Mouse (Mus musculus): Measurements from ENCODE around the gene Fzd10. TPM values are rescaled to one million over a fixed set of nuclear protein-coding genes. Genes with fewer than 3 reads are reported as not detected.
A peak's percentile ranks its signal among the peaks of the same experiment; 100 is the strongest.

Fzd10 gene
- polyA plus RNA-seq, 1 experiment from 2014 or later: 1.4 TPM

DNA sequence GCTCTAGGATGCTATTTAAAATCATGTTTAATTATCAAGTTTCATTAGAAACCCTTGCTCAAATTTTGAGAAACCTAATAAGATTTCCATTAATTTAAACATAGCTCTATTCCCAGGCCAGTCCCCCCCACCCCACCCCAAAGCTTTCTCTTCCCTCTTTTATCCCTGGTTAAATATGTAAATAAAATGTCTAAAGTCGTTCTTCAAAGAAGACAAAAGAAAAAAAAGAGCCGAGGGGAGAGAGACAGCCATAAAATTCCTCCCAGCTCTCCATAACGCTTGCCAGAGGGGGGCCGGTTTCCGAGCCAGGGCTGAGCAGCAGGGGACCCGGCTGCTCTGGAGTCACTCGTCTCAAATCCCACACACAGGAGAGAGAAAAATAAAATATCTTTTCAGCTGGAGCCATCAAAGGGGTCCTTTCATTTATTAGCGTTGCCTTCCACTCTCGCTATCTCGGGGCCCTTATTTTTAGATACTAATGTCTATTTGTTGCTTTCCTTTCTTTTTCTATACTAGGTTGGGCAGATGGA lies 2.4 kb upstream of the Fzd10 start:
- H3K4me1 ChIP-seq (ENCODE audit: control insufficient read depth, insufficient read depth, low read length): peaks cover 30% of the 10 kb centered on the region

DNA sequence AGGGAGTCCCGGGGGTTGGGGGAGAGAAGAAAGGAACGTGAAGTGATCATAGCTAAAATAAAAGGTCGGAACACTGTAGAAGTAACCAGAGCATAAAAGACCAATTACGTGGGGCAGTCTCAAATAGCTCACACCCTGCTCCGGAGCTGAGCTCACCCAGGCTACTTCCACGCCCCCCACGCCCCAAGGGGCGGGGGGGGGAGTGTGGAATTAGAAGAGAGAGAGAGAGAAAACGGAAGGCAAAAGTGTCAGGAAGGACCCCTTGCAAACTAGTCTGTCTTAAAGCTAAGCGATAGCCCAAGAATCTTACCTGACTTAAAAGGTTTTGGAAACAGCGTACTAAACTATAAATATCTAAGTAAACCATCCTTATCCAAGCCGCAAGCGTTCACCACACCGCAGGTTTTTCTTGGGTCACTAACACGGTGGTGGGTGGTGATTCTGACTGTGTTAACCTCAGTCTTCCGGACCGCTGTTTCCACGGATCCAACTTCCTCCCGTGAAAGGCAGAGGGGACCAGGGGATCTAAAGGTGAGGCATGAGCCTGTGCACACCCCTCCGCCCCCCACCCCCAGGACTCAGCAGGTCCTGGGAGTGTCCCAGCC lies 1.8 kb upstream of the Fzd10 start:
- peak overlapping the region; percentile 94 for H3K4me2 ChIP-seq (ENCODE audit: low read depth, low read length)
- no peak overlapping the region for H3K27ac ChIP-seq (ENCODE audit: low read length)
- peaks cover 30% of the 10 kb centered on the region for H3K4me1 ChIP-seq (ENCODE audit: control insufficient read depth, insufficient read depth, low read length)
- peaks cover 47% of the 10 kb centered on the region for H3K27me3 ChIP-seq (ENCODE audit: control insufficient read depth, insufficient read depth, low read length)
- peak overlapping the region; percentile 40; the same call in 1 of the 2 replicates for H3K9ac ChIP-seq (ENCODE audit: low read length)
- no peak for ATAC-seq (ENCODE audit: insufficient read depth, low FRiP score)
- H3K4me3 ChIP-seq (replicated peaks; ENCODE audit: low read length): peak overlapping the region; percentile 69
- 1% methylated on average over 20 of the region's 20 CpGs for WGBS
- H3K9me3 ChIP-seq (replicated peaks; ENCODE audit: control insufficient read depth, low read length): no peaks in the 10 kb centered on the region
- H3K36me3 ChIP-seq (ENCODE audit: control insufficient read depth, insufficient read depth, low read length): no peaks in the 10 kb centered on the region

More for the DNA sequence above, 2.4 kb upstream of the Fzd10 start:
- ATAC-seq (ENCODE audit: insufficient read depth, low FRiP score): no peak
- H3K27ac ChIP-seq (ENCODE audit: low read length): no peak overlapping the region
- peaks cover 47% of the 10 kb centered on the region for H3K27me3 ChIP-seq (ENCODE audit: control insufficient read depth, insufficient read depth, low read length)
- H3K4me2 ChIP-seq (ENCODE audit: low read depth, low read length): peak overlapping the region; percentile 94; the same call in 1 of the 2 replicates
- 8% methylated on average over 10 of the region's 10 CpGs for WGBS
- H3K36me3 ChIP-seq (ENCODE audit: control insufficient read depth, insufficient read depth, low read length): no peaks in the 10 kb centered on the region
- H3K9me3 ChIP-seq (replicated peaks; ENCODE audit: control insufficient read depth, low read length): no peaks in the 10 kb centered on the region
- H3K9ac ChIP-seq (ENCODE audit: low read length): no peak overlapping the region
- peak overlapping the region; percentile 8; the same call in 1 of the 2 replicates for H3K4me3 ChIP-seq (replicated peaks; ENCODE audit: low read length)

DNA sequence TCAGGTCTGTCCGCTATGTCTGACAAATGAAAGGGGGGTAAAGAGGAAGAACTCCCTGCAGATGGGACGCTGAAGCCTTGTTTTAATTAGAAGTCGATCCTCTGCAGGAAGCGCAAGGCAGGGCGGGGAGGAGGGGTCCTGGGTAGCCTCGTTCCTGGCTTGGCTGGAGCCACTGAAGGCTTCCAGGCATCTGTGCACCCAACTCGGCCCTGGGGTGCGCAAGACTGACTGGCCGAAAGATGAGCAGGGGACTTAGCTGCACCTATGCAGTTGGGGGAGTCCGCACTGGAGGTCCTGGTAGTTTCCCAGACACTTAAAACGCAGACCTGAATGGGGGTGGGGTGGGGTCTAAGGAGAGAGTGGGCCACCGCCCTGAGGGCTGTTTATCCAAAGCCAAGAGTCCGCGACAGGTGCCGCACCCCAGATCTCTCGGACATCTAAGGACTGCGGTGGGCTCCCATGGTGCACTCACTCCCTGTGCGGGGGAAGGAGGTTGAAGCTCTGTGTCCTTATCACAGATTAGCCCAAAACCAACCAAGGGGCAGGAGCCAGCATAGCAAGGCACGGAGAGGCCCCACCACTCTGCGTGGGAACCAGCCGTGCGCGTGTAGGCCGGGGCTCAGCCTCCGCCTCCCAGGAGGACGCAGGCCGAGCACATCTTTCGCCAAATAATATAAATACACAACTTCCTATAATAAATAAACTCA lies 1.1 kb upstream of the Fzd10 start:
- H3K36me3 ChIP-seq (ENCODE audit: control insufficient read depth, insufficient read depth, low read length): no peaks in the 10 kb centered on the region
- peaks cover 30% of the 10 kb centered on the region for H3K4me1 ChIP-seq (ENCODE audit: control insufficient read depth, insufficient read depth, low read length)
- ATAC-seq (ENCODE audit: insufficient read depth, low FRiP score): no peak
- H3K9me3 ChIP-seq (replicated peaks; ENCODE audit: control insufficient read depth, low read length): no peaks in the 10 kb centered on the region
- H3K9ac ChIP-seq (ENCODE audit: low read length): peak overlapping the region; percentile 78
- WGBS: under 1% methylated on average over 28 of the region's 28 CpGs
- peak overlapping the region; percentile 94 for H3K4me2 ChIP-seq (ENCODE audit: low read depth, low read length)
- H3K4me3 ChIP-seq (replicated peaks; ENCODE audit: low read length): peak overlapping the region; percentile 69
- H3K27ac ChIP-seq (ENCODE audit: low read length): 0 out of 2 replicates have a peak overlapping the region, but pooled peaks have one; percentile 55
- peaks cover 47% of the 10 kb centered on the region for H3K27me3 ChIP-seq (ENCODE audit: control insufficient read depth, insufficient read depth, low read length)

DNA sequence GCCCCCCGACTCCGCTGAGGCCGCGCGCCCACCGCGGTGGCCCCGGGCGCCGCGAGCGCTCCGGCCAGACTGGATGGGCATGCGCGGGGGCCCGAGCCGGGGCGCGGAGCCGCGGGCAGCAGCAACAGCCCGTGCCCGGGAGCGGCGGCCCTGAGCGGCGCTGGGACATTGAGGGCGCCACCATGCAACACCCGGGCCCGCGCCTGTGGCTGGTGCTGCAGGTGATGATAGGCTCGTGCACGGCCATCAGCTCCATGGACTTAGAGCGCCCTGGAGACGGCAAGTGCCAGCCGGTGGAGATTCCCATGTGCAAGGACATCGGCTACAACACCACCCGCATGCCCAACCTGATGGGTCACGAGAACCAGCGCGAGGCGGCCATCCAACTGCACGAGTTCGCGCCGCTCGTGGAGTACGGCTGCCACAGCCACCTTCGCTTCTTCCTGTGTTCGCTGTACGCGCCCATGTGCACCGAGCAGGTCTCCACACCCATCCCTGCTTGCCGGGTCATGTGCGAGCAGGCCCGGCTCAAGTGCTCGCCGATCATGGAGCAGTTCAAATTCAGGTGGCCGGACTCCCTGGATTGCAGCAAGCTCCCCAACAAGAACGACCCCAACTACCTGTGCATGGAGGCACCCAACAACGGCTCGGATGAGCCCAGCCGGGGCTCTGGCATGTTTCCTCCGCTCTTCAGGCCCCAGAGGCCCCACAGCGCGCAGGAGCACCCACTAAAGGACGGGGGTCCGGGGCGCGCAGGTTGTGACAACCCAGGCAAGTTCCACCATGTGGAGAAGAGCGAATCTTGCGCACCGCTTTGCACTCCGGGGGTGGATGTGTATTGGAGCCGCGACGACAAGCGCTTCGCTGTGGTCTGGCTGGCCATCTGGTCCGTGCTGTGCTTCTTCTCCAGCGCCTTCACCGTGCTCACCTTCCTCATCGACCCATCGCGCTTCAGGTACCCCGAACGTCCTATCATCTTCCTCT lies 684 bp downstream of the Fzd10 start:
- H3K4me2 ChIP-seq (ENCODE audit: low read depth, low read length): peak overlapping the region; percentile 94
- H3K27ac ChIP-seq (ENCODE audit: low read length): peak overlapping the region; percentile 85
- under 1% methylated on average over 87 of the region's 87 CpGs for WGBS
- H3K4me1 ChIP-seq (ENCODE audit: control insufficient read depth, insufficient read depth, low read length): peaks cover 30% of the 10 kb centered on the region
- peaks cover 43% of the 10 kb centered on the region for H3K27me3 ChIP-seq (ENCODE audit: control insufficient read depth, insufficient read depth, low read length)
- ATAC-seq (ENCODE audit: insufficient read depth, low FRiP score): peak; percentile 39
- no peaks in the 10 kb centered on the region for H3K9me3 ChIP-seq (replicated peaks; ENCODE audit: control insufficient read depth, low read length)
- no peaks in the 10 kb centered on the region for H3K36me3 ChIP-seq (ENCODE audit: control insufficient read depth, insufficient read depth, low read length)
- peak overlapping the region; percentile 78 for H3K9ac ChIP-seq (ENCODE audit: low read length)
- peak overlapping the region; percentile 69 for H3K4me3 ChIP-seq (replicated peaks; ENCODE audit: low read length)

DNA sequence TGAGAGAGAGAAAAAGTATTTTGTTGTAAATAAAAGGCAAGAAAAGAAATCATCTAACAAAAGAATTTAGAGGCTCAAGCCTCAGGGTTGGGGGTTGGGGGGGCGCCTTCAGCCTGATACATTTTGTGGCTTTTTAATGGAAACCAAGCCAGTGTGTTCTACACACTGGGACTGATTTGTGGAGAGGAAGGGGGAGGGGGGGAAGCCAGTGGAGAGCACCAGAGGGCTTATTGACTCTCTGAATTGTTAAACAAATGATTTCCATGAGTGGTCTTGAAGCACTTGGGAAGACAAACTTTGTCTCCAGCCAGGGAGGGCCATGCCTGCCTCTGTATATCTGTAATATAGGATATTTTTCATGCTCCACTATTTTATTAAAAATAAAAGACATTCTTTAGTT lies 3.0 kb downstream of the Fzd10 start:
- ATAC-seq (ENCODE audit: insufficient read depth, low FRiP score): no peak
- peaks cover 21% of the 10 kb centered on the region; the same call in 1 of the 2 replicates for H3K4me1 ChIP-seq (ENCODE audit: control insufficient read depth, insufficient read depth, low read length)
- peaks cover 37% of the 10 kb centered on the region for H3K27me3 ChIP-seq (ENCODE audit: control insufficient read depth, insufficient read depth, low read length)
- 0 out of 2 replicates have a peak overlapping the region, but pooled peaks have one; percentile 94 for H3K4me2 ChIP-seq (ENCODE audit: low read depth, low read length)
- H3K36me3 ChIP-seq (ENCODE audit: control insufficient read depth, insufficient read depth, low read length): no peaks in the 10 kb centered on the region
- H3K4me3 ChIP-seq (replicated peaks; ENCODE audit: low read length): no peak overlapping the region
- no peak overlapping the region for H3K9ac ChIP-seq (ENCODE audit: low read length)
- WGBS: 64% methylated on average over 1 of the region's 1 CpGs
- no peaks in the 10 kb centered on the region for H3K9me3 ChIP-seq (replicated peaks; ENCODE audit: control insufficient read depth, low read length)
- no peak overlapping the region for H3K27ac ChIP-seq (ENCODE audit: low read length)

DNA sequence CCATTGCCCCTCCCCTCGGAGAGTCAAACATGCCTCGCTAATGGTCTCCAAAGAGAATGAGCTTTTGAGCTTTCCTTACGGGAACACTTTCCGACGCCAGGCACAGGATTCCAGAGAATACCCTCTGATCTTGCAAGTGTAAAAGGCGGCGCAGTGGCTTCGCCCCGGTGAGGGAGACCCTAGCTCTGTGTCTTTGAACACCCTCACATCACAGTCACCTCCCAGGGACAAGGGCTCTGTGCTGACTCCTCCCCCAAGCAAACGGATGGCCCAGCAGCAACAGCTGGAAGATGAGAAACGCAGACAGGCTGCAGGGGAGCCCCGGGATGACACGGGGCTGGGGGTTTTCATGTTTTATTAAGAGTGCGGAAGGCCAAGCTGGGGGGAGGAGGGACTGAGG lies 6.0 kb downstream of the Fzd10 start:
- H3K27me3 ChIP-seq (ENCODE audit: control insufficient read depth, insufficient read depth, low read length): peaks cover 18% of the 10 kb centered on the region
- 0 out of 2 replicates have a peak overlapping the region, but pooled peaks have one; percentile 9 for H3K4me2 ChIP-seq (ENCODE audit: low read depth, low read length)
- H3K27ac ChIP-seq (ENCODE audit: low read length): no peak overlapping the region
- H3K36me3 ChIP-seq (ENCODE audit: control insufficient read depth, insufficient read depth, low read length): no peaks in the 10 kb centered on the region
- H3K4me3 ChIP-seq (replicated peaks; ENCODE audit: low read length): no peak overlapping the region
- no peaks in the 10 kb centered on the region for H3K9me3 ChIP-seq (replicated peaks; ENCODE audit: control insufficient read depth, low read length)
- H3K4me1 ChIP-seq (ENCODE audit: control insufficient read depth, insufficient read depth, low read length): 0 out of 2 replicates have a peak, but pooled peaks cover 3% of the 10 kb centered on the region
- H3K9ac ChIP-seq (ENCODE audit: low read length): no peak overlapping the region
- 10% methylated on average over 14 of the region's 14 CpGs for WGBS
- 0 out of 2 replicates have a peak, but pooled peaks have one; percentile 22 for ATAC-seq (ENCODE audit: insufficient read depth, low FRiP score)

DNA sequence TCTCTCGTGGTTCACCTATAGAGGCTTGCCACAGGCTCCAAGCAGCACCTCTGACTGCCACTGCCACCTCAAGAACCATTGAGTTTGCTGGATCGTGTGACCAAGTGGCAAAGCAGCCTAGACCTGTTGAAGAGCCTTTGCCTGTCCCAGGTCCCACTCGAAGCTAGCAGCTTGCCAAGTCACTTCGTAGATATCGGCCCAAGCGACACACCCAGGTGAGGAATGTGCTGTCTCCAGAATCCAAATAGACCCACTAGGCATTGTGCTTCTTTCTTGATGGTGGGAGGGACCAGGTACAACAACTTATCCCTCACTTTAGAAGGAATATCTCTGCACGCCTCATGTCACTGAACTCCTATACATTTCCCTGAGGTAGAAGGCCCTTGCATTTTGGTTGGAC lies 8.4 kb downstream of the Fzd10 start:
- Histone ChIP-seq H3K27me3 (ENCODE audit: control insufficient read depth, insufficient read depth, low read length) (peaks cover 4% of the 10 kb centered on the region; the same call in 1 of the 2 replicates), H3K36me3 (ENCODE audit: control insufficient read depth, insufficient read depth, low read length) (no peaks in the 10 kb centered on the region), H3K27ac (ENCODE audit: low read length) (no peak overlapping the region), H3K9me3 (replicated peaks; ENCODE audit: control insufficient read depth, low read length) (no peaks in the 10 kb centered on the region), H3K9ac (ENCODE audit: low read length) (no peak overlapping the region), H3K4me3 (replicated peaks; ENCODE audit: low read length) (no peak overlapping the region), H3K4me2 (ENCODE audit: low read depth, low read length) (no peak overlapping the region), H3K4me1 (ENCODE audit: control insufficient read depth, insufficient read depth, low read length) (no peaks in the 10 kb centered on the region)
- 65% methylated on average over 7 of the region's 7 CpGs for WGBS
- ATAC-seq (ENCODE audit: insufficient read depth, low FRiP score): no peak

DNA sequence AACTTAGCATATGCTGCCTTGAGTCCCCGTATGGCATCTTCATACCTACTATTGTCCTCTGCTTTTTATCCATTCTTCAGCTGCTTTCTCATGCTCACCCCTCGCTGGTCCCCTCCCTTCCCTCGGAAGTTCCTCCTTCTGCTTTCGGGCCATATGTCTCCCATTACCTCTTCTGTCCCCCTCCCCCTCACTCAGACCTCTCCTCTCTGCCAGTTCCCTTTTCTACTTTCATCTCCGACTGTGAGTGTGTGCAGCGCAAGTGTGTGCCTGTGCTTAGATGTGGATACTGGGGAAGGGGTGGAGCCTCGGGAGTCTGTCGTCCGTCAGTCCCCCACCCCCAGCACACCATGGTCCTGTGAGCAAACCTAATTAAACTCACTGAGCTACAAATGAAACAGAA lies 17.0 kb downstream of the Fzd10 start:
- no peaks in the 10 kb centered on the region for H3K27me3 ChIP-seq (ENCODE audit: control insufficient read depth, insufficient read depth, low read length)
- no peak; the same call in 1 of the 2 replicates for ATAC-seq (ENCODE audit: insufficient read depth, low FRiP score)
- peak overlapping the region; percentile 37 for H3K4me2 ChIP-seq (ENCODE audit: low read depth, low read length)
- no peaks in the 10 kb centered on the region for H3K9me3 ChIP-seq (replicated peaks; ENCODE audit: control insufficient read depth, low read length)
- WGBS: 9% methylated on average over 9 of the region's 9 CpGs
- no peaks in the 10 kb centered on the region for H3K36me3 ChIP-seq (ENCODE audit: control insufficient read depth, insufficient read depth, low read length)
- no peak overlapping the region for H3K9ac ChIP-seq (ENCODE audit: low read length)
- H3K4me1 ChIP-seq (ENCODE audit: control insufficient read depth, insufficient read depth, low read length): peaks cover 3% of the 10 kb centered on the region; the same call in 1 of the 2 replicates
- H3K4me3 ChIP-seq (replicated peaks; ENCODE audit: low read length): no peak overlapping the region
- H3K27ac ChIP-seq (ENCODE audit: low read length): no peak overlapping the region

All from stomach, embryonic 16.5 days (tissue).